Mouse (Mus musculus) neural tube, embryonic 13.5 days (tissue): ENCODE data around the gene Cxadr. TPM values are rescaled to one million over a fixed set of nuclear protein-coding genes. Genes with fewer than 3 reads are reported as not detected.

Source experiments
- ATAC-seq: fragments of 200-750 bp; cut with Nextera tagmentation; 2 replicates; pipeline ENCODE4 v1.8.0; 2017; ENCODE audit warnings: low read depth, mild to moderate bottlenecking, moderate TSS enrichment, moderate library complexity
- H3K27ac ChIP-seq: fragments of 300-500 bp; sonication (generic); replicated peaks from 2 replicates; pipeline ENCODE4 v1.5.1; 2015; ENCODE audit warnings: moderate library complexity, mild to moderate bottlenecking, inconsistent platforms
- H3K27me3 ChIP-seq: fragments of 300-500 bp; sonication (generic); 2 replicates; pipeline ENCODE4 v1.6.1; 2015; ENCODE audit warnings: mild to moderate bottlenecking, inconsistent platforms
- H3K36me3 ChIP-seq: fragments of 300-500 bp; sonication (generic); 2 replicates; pipeline ENCODE4 v1.6.1; 2015; ENCODE audit warnings: mild to moderate bottlenecking, inconsistent platforms
- H3K4me1 ChIP-seq: fragments of 300-500 bp; sonication (generic); replicated peaks from 2 replicates; pipeline ENCODE4 v1.6.1; 2015; ENCODE audit warnings: inconsistent platforms
- H3K4me2 ChIP-seq: fragments of 300-500 bp; sonication (generic); 2 replicates; pipeline ENCODE4 v1.6.1; 2015; ENCODE audit warnings: inconsistent platforms, mild to moderate bottlenecking, moderate library complexity
- H3K4me3 ChIP-seq: fragments of 300-500 bp; sonication (generic); 2 replicates; pipeline ENCODE4 v1.5.1; 2015; ENCODE audit warnings: mild to moderate bottlenecking, inconsistent platforms
- H3K9ac ChIP-seq: fragments of 300-500 bp; sonication (generic); 2 replicates; pipeline ENCODE4 v1.6.1; 2015; ENCODE audit warnings: moderate library complexity, mild to moderate bottlenecking, inconsistent platforms
- H3K9me3 ChIP-seq: fragments of 300-500 bp; sonication (generic); 2 replicates; pipeline ENCODE4 v1.6.1; 2016; ENCODE audit warnings: inconsistent platforms
- WGBS: fragments of 180-500 bp; shearing (Covaris S2); methylation state at CpG from one replicate; pipeline ENCODE4 v1.1.7; 2015; 5-methylcytosine and 5-hydroxymethylcytosine counted together
- polyA plus RNA-seq: library from polyadenylated mRNA; unstranded; fragments of >200 nt; fragmentation: Nextera tagmentation; extraction: Ambion mirVana; gene quantifications from 2 replicates; pipeline ENCODE4 v1.2.1, GENCODE M21; 2015

Cxadr gene
- polyA plus RNA-seq, 1 experiment from 2014 or later, result 92.8 TPM

- Histone ChIP-seq H3K27ac (peak overlapping the region; percentile 64), H3K9ac (peak overlapping the region; percentile 82), H3K9me3 (no peaks in the 10 kb centered on the region), H3K4me2 (peak overlapping the region; percentile 62), H3K27me3 (no peaks in the 10 kb centered on the region), H3K36me3 (0 out of 2 replicates have a peak, but pooled peaks cover 11% of the 10 kb centered on the region), H3K4me3 (peak overlapping the region; percentile 73), H3K4me1 (peaks cover 26% of the 10 kb centered on the region)
- under 1% methylated on average over 85 of the region's 100 CpGs for WGBS
- peak; percentile 78 for ATAC-seq
Observed at GRCm38 (mm10) chr16:78375821-78376691, 74.8 kb downstream of the Cxadr start.

GRCm38 (mm10) chr16:78376745-78377570 is 75.7 kb downstream of the Cxadr start, which contains the start of gene Btg3:
Btg3 (minus strand) TSS chr16:78377192.
- Histone ChIP-seq H3K4me2 (peak within 1 kb of the TSS; percentile 62), H3K9ac (peak within 1 kb of the TSS; percentile 82), H3K4me1 (peaks cover 26% of the 10 kb centered on the region), H3K9me3 (no peaks in the 10 kb centered on the region), H3K27ac (peak within 1 kb of the TSS; percentile 64), H3K27me3 (no peaks in the 10 kb centered on the region), H3K4me3 (peak within 1 kb of the TSS; percentile 73), H3K36me3 (0 out of 2 replicates have a peak, but pooled peaks cover 10% of the 10 kb centered on the region)
- peak; percentile 97 for ATAC-seq
- 3% methylated on average over 41 of the region's 57 CpGs for WGBS

GRCm38 (mm10) chr16:78378493-78378892 is 77.2 kb downstream of the Cxadr start:
- no peaks in the 10 kb centered on the region for H3K27me3 ChIP-seq
- peaks cover 26% of the 10 kb centered on the region for H3K4me1 ChIP-seq
- H3K9me3 ChIP-seq, result no peaks in the 10 kb centered on the region
- 92% methylated on average over 5 of the region's 5 CpGs for WGBS
- H3K4me2 ChIP-seq, result no peak overlapping the region
- H3K36me3 ChIP-seq, result no peaks in the 10 kb centered on the region
- no peak overlapping the region for H3K27ac ChIP-seq
- no peak overlapping the region for H3K9ac ChIP-seq
- H3K4me3 ChIP-seq, result no peak overlapping the region
- no peak for ATAC-seq

GRCm38 (mm10) chr16:78389122-78389521 is 87.8 kb downstream of the Cxadr start:
- no peak overlapping the region for H3K4me2 ChIP-seq
- no peaks in the 10 kb centered on the region for H3K36me3 ChIP-seq
- no peak for ATAC-seq
- WGBS, result 54% methylated on average over 4 of the region's 4 CpGs
- no peak overlapping the region for H3K27ac ChIP-seq
- H3K27me3 ChIP-seq, result no peaks in the 10 kb centered on the region
- H3K4me1 ChIP-seq, result no peaks in the 10 kb centered on the region
- no peak overlapping the region for H3K9ac ChIP-seq
- no peaks in the 10 kb centered on the region for H3K9me3 ChIP-seq
- H3K4me3 ChIP-seq, result no peak overlapping the region

GRCm38 (mm10) chr16:78389986-78390385 is 88.7 kb downstream of the Cxadr start:
- Histone ChIP-seq H3K4me2 (no peak overlapping the region), H3K4me3 (no peak overlapping the region), H3K4me1 (no peaks in the 10 kb centered on the region), H3K27ac (no peak overlapping the region), H3K9me3 (no peaks in the 10 kb centered on the region), H3K36me3 (no peaks in the 10 kb centered on the region), H3K27me3 (no peaks in the 10 kb centered on the region), H3K9ac (no peak overlapping the region)
- ATAC-seq, result no peak
- 81% methylated on average over 3 of the region's 3 CpGs for WGBS

GRCm38 (mm10) chr16:78391354-78391753 is 90.1 kb downstream of the Cxadr start:
- H3K9me3 ChIP-seq, result no peaks in the 10 kb centered on the region
- no peaks in the 10 kb centered on the region for H3K36me3 ChIP-seq
- WGBS, result 63% methylated on average over 2 of the region's 2 CpGs
- H3K4me2 ChIP-seq, result no peak overlapping the region
- no peak overlapping the region for H3K27ac ChIP-seq
- no peaks in the 10 kb centered on the region for H3K27me3 ChIP-seq
- no peak overlapping the region for H3K4me3 ChIP-seq
- ATAC-seq, result no peak
- no peaks in the 10 kb centered on the region for H3K4me1 ChIP-seq
- H3K9ac ChIP-seq, result no peak overlapping the region

- H3K36me3 ChIP-seq, result no peaks in the 10 kb centered on the region
- WGBS, result 92% methylated on average over 6 of the region's 6 CpGs
- H3K4me1 ChIP-seq, result no peaks in the 10 kb centered on the region
- no peak for ATAC-seq
- H3K4me2 ChIP-seq, result no peak overlapping the region
- no peaks in the 10 kb centered on the region for H3K9me3 ChIP-seq
- H3K4me3 ChIP-seq, result no peak overlapping the region
- H3K27ac ChIP-seq, result no peak overlapping the region
- no peak overlapping the region for H3K9ac ChIP-seq
- H3K27me3 ChIP-seq, result no peaks in the 10 kb centered on the region
Observed at GRCm38 (mm10) chr16:78398734-78399133, 97.4 kb downstream of the Cxadr start.

- 93% methylated on average over 3 of the region's 3 CpGs for WGBS
- H3K27me3 ChIP-seq, result no peaks in the 10 kb centered on the region
- H3K9me3 ChIP-seq, result no peaks in the 10 kb centered on the region
- no peak overlapping the region for H3K9ac ChIP-seq
- no peak overlapping the region for H3K4me3 ChIP-seq
- H3K4me1 ChIP-seq, result no peaks in the 10 kb centered on the region
- H3K27ac ChIP-seq, result no peak overlapping the region
- no peaks in the 10 kb centered on the region for H3K36me3 ChIP-seq
- no peak for ATAC-seq
- no peak overlapping the region for H3K4me2 ChIP-seq
Observed at GRCm38 (mm10) chr16:78399423-78399822, 98.1 kb downstream of the Cxadr start.

GRCm38 (mm10) chr16:78402316-78402715 is 101.0 kb downstream of the Cxadr start:
- Histone ChIP-seq H3K4me2 (no peak overlapping the region), H3K9me3 (no peaks in the 10 kb centered on the region), H3K4me3 (no peak overlapping the region), H3K9ac (no peak overlapping the region), H3K27ac (no peak overlapping the region), H3K36me3 (no peaks in the 10 kb centered on the region), H3K27me3 (no peaks in the 10 kb centered on the region), H3K4me1 (no peaks in the 10 kb centered on the region)
- 70% methylated on average over 2 of the region's 2 CpGs for WGBS
- no peak for ATAC-seq

GRCm38 (mm10) chr16:78406657-78407056 is 105.4 kb downstream of the Cxadr start:
- H3K9ac ChIP-seq, result no peak overlapping the region
- 78% methylated on average over 2 of the region's 2 CpGs for WGBS
- no peak for ATAC-seq
- H3K4me1 ChIP-seq, result no peaks in the 10 kb centered on the region
- H3K27ac ChIP-seq, result no peak overlapping the region
- H3K27me3 ChIP-seq, result no peaks in the 10 kb centered on the region
- no peaks in the 10 kb centered on the region for H3K36me3 ChIP-seq
- H3K9me3 ChIP-seq, result no peaks in the 10 kb centered on the region
- no peak overlapping the region for H3K4me3 ChIP-seq
- no peak overlapping the region for H3K4me2 ChIP-seq

- Histone ChIP-seq H3K36me3 (no peaks in the 10 kb centered on the region), H3K9me3 (no peaks in the 10 kb centered on the region), H3K4me1 (no peaks in the 10 kb centered on the region), H3K4me2 (no peak overlapping the region), H3K9ac (no peak overlapping the region), H3K4me3 (no peak overlapping the region), H3K27ac (no peak overlapping the region), H3K27me3 (no peaks in the 10 kb centered on the region)
- WGBS, result 97% methylated on average over 6 of the region's 6 CpGs
- no peak for ATAC-seq
Observed at GRCm38 (mm10) chr16:78407855-78408254, 106.6 kb downstream of the Cxadr start.
